Mouse (Mus musculus): Measurements from ENCODE around the gene Itgb1bp1.

The Itgb1bp1 gene

DNA sequence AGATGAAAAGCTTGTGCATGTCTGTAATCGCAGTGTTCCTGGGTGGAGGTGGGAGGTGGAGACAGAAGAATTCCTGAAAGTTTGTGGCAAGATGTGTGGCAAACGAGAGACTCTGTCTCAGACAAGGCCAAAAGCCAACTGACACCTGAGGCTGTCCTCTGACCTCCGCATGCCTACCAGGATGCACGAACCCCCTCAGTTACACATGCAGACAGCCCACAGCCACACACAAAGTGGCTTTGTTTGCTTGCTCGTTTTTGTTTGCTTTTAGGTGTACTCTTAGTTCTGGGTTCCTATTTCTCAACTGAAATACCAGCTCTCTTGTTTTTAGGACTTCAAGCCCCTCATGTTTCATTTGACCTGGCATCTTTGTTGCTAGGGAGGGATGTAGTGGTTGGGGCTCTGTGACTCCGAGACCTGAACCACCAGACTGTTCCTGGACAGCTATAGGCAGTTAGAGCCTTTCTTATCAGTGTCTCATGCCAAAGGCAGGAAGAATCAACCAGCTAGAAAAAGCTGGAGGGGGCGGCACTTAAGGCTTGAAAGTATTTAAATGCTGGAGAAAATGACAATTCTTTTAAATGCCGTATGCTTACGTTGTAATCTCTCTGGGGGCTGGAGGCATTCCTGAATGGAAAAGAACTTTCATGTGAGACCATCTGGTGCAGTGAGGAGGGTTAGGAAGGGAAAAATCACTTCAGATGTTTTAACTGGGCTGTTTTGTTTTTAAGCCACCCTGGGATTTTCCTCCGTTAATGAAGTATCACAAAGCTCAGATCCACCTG lies 84.4 kb downstream of the Itgb1bp1 start:
- DNase-seq (ENCODE audit: low read depth, low spot score): no peak

GRCm38 (mm10) chr12:21200613-21201012 lies 85.5 kb downstream of the Itgb1bp1 start:
- DNase-seq (ENCODE audit: low read depth, low spot score): no peak

DNA sequence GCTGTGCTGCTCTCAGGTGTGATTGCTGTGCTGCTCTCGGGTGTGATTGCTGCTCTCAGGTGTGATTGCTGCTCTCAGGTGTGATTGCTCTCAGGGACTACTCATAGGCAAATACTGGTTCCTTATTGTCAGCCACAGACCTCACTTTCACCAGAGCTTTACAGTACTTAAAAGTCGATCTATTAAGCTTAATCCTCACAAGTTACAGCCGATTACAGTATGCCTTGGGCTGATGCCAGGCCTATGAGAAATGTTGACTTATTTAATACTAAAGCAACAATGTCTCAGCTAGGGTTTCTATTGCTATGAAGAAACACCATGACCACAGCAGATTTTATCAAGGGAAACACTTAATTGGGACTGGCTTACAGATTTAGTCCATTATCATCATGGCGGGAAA lies 89.7 kb downstream of the Itgb1bp1 start:
- no peak for DNase-seq (ENCODE audit: low read depth, low spot score)

- no peak for DNase-seq (ENCODE audit: low read depth, low spot score)
These were observed 90.6 kb downstream of the Itgb1bp1 start for GRCm38 (mm10) chr12:21195497-21195896.

GRCm38 (mm10) chr12:21191546-21191945 lies 94.5 kb downstream of the Itgb1bp1 start:
- no peak for DNase-seq (ENCODE audit: low read depth, low spot score)
